Mouse (Mus musculus) hindbrain, embryonic 16.5 days (tissue): ENCODE measurements around the gene Zfp710. TPM values are rescaled to one million over a fixed set of nuclear protein-coding genes. Genes with fewer than 3 reads are reported as not detected.

Source experiments
- ATAC-seq: fragments of 200-750 bp; cut with Nextera tagmentation; 2 replicates; pipeline ENCODE4 v1.8.0; 2017; ENCODE audit warnings: moderate TSS enrichment, moderate library complexity
- H3K27ac ChIP-seq: fragments of 300-500 bp; sonication (generic); 2 replicates; pipeline ENCODE4 v1.5.1; 2014; ENCODE audit warnings: low read depth, mild to moderate bottlenecking, control low read depth, low read length, moderate library complexity
- H3K27me3 ChIP-seq: fragments of 300-500 bp; sonication (generic); replicated peaks from 2 replicates; pipeline ENCODE4 v1.6.1; 2014; ENCODE audit warnings: low read length; ENCODE audit not compliant: control insufficient read depth, insufficient read depth
- H3K36me3 ChIP-seq: fragments of 300-500 bp; sonication (generic); 2 replicates; pipeline ENCODE4 v1.6.1; 2014; ENCODE audit warnings: mild to moderate bottlenecking, low read length, moderate library complexity, mixed read lengths; ENCODE audit not compliant: control insufficient read depth, insufficient read depth
- H3K4me1 ChIP-seq: fragments of 300-500 bp; sonication (generic); 2 replicates; pipeline ENCODE4 v1.6.1; 2014; ENCODE audit warnings: low read depth, low read length; ENCODE audit not compliant: control insufficient read depth, insufficient read depth
- H3K4me2 ChIP-seq: fragments of 300-500 bp; sonication (generic); 2 replicates; pipeline ENCODE4 v1.6.1; 2014; ENCODE audit warnings: mild to moderate bottlenecking, low read length, control low read depth, moderate library complexity
- H3K4me3 ChIP-seq: fragments of 300-500 bp; sonication (generic); 2 replicates; pipeline ENCODE4 v1.5.1; 2014; ENCODE audit warnings: mild to moderate bottlenecking, low read length, control low read depth, moderate library complexity
- H3K9ac ChIP-seq: fragments of 300-500 bp; sonication (generic); 2 replicates; pipeline ENCODE4 v1.6.1; 2014; ENCODE audit warnings: low read depth, mild to moderate bottlenecking, control low read depth, low read length, moderate library complexity
- H3K9me3 ChIP-seq: fragments of 300-500 bp; sonication (generic); 2 replicates; pipeline ENCODE4 v1.6.1; 2014; ENCODE audit warnings: mild to moderate bottlenecking, low read length, moderate library complexity; ENCODE audit not compliant: control insufficient read depth
- whole genome bisulfite sequencing: fragments of 180-500 bp; shearing (Covaris S2); extraction: QIAGEN DNeasy Blood & Tissue Kit; methylation state at CpG from one replicate; pipeline ENCODE4 v1.1.7; 2014; 5-methylcytosine and 5-hydroxymethylcytosine counted together
- polyA plus RNA-seq: library from polyadenylated mRNA; unstranded; fragments of >200 nt; fragmentation: Nextera tagmentation; extraction: Ambion mirVana; gene quantifications from 2 replicates; pipeline ENCODE4 v1.2.1, GENCODE M21; 2015

Zfp710 gene
- polyA plus RNA-seq, 1 experiment from 2014 or later, result 13.6 TPM

DNA sequence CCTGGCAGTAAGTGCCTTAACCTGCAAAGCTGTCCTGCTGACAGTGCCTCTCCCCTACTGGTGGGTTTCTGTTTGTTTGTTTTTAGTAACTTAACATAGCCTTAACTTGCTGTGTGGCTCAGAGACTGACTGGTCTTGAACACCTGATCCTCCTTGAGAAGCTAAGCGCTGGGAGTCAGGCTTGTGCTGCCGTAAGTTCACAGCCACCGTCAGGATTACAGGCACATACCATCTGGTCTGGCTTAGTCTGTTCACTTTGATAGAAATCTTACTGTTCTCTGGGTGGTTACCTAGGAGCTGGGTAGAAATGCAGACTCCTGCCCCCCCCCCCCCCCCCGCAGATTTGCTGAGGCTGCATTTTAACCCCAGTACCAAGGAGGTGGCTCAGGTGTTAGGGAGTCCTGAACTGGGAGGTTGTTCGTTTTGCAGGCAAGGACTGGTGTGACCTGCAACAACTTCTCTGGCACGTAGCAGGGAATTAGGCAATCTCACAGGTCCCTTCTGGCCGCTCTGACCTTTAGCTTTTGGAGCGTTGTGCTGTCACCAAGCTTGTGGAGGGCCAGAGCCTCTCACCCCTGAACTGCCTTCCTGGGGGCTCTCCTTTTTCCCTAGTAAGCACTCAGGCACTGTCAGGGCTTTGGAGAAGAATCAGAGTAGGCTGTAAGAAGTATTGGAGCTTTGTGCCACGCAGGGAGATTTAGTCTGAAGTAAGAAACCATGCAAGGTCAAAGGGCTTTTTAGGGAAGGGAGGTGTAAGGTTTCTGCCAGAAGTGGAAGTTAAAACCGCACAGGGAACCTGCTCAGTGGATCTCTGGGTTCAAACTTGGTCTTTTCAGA, 7.8 kb downstream of the Zfp710 start:
- no peaks in the 10 kb centered on the region for H3K27me3 ChIP-seq
- H3K27ac ChIP-seq, result no peak overlapping the region
- H3K4me1 ChIP-seq, result peaks cover 16% of the 10 kb centered on the region
- H3K4me2 ChIP-seq, result no peak overlapping the region
- 52% methylated on average over 9 of the region's 10 CpGs for WGBS
- no peaks in the 10 kb centered on the region for H3K9me3 ChIP-seq
- H3K9ac ChIP-seq, result 0 out of 2 replicates have a peak overlapping the region, but pooled peaks have one; percentile 13
- no peaks in the 10 kb centered on the region for H3K36me3 ChIP-seq
- no peak for ATAC-seq
- H3K4me3 ChIP-seq, result no peak overlapping the region

- no peak overlapping the region for H3K4me2 ChIP-seq
- peaks cover 10% of the 10 kb centered on the region for H3K4me1 ChIP-seq
Measured at GRCm38 (mm10) chr7:80033064-80033717, 8.6 kb downstream of the Zfp710 start.

DNA sequence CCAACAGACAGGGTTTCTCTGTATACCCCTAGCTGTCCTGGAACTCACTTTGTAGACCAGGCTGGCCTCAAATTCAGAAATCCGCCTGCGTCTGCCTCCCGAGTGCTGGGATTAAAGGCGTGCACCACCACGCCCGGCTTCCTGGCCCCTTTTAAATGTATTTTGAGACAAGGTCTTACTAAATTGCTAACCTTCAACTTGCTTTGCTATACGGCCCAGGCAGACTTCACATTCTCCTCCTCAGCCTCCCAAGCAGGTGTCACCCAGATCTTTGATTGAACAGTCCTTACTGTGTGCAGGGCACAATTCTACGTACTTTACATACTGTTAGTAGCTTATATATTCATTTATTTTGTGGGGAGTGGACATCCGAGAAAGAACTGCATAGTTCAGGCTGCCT, 9.2 kb downstream of the Zfp710 start:
- ATAC-seq, result no peak
- no peaks in the 10 kb centered on the region for H3K36me3 ChIP-seq
- no peak overlapping the region for H3K9ac ChIP-seq
- H3K4me2 ChIP-seq, result no peak overlapping the region
- no peaks in the 10 kb centered on the region for H3K27me3 ChIP-seq
- no peak overlapping the region for H3K27ac ChIP-seq
- no peaks in the 10 kb centered on the region for H3K9me3 ChIP-seq
- no peak overlapping the region for H3K4me3 ChIP-seq
- WGBS, result 82% methylated on average over 9 of the region's 9 CpGs
- H3K4me1 ChIP-seq, result peaks cover 4% of the 10 kb centered on the region

More at GRCm38 (mm10) chr7:80033064-80033717, 8.6 kb downstream of the Zfp710 start:
- Histone ChIP-seq H3K36me3 (no peaks in the 10 kb centered on the region), H3K4me3 (no peak overlapping the region), H3K9me3 (no peaks in the 10 kb centered on the region), H3K27me3 (no peaks in the 10 kb centered on the region), H3K27ac (no peak overlapping the region), H3K9ac (no peak overlapping the region)
- no peak for ATAC-seq
- 89% methylated on average over 9 of the region's 9 CpGs for WGBS

DNA sequence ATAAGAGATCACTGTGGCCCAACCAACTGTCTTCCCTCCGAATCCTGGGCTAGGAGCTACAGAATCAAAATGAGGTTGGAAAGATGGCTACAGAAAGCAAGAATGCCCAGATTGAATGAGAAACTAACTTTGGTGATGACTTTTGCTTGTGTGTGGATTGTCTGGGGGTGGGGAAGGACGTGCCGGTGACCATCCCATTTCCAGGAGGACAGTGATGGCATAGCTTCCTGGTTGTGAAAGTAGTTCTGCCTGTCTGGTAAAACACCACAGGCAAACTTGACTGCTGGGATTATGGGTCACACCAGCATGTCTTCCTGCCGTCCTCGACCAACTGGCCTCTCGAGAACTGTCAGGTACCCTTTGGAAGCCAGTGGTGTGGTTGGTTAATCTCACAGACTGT, 10.5 kb downstream of the Zfp710 start:
- Histone ChIP-seq H3K4me1 (peaks cover 4% of the 10 kb centered on the region), H3K9ac (no peak overlapping the region), H3K9me3 (no peaks in the 10 kb centered on the region), H3K27me3 (no peaks in the 10 kb centered on the region), H3K27ac (no peak overlapping the region), H3K4me3 (no peak overlapping the region), H3K36me3 (no peaks in the 10 kb centered on the region), H3K4me2 (no peak overlapping the region)
- ATAC-seq, result no peak
- 73% methylated on average over 6 of the region's 6 CpGs for WGBS

GRCm38 (mm10) chr7:80035748-80036147, 11.1 kb downstream of the Zfp710 start:
- Histone ChIP-seq H3K4me3 (no peak overlapping the region), H3K27me3 (no peaks in the 10 kb centered on the region), H3K4me2 (no peak overlapping the region), H3K9ac (no peak overlapping the region), H3K36me3 (no peaks in the 10 kb centered on the region), H3K4me1 (peaks cover 4% of the 10 kb centered on the region), H3K9me3 (no peaks in the 10 kb centered on the region), H3K27ac (no peak overlapping the region)
- 75% methylated on average over 4 of the region's 4 CpGs for WGBS
- ATAC-seq, result no peak

DNA sequence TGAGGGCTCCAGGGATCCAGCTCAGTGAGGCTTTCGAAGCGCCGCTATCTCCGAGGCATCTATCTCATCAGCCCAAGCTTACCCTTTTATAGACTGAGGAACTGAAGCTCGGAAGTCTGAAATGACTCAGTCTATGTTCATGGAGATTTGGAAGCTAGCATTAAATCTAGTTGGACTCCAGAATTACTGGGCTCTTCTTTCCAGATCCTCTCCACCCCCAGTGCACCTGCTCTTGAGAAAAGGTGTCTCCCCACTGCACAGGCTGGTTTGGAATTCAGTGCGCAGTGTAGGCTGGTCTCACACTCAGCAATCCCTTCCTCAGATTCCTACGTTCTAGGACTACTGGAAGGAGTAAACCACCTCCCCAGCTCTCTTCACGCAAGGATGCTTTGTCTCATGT, 15.1 kb downstream of the Zfp710 start:
- Histone ChIP-seq H3K4me3 (no peak overlapping the region), H3K36me3 (no peaks in the 10 kb centered on the region), H3K9me3 (no peaks in the 10 kb centered on the region), H3K27ac (no peak overlapping the region), H3K4me2 (no peak overlapping the region), H3K9ac (no peak overlapping the region), H3K4me1 (peaks cover 7% of the 10 kb centered on the region; the same call in 1 of the 2 replicates), H3K27me3 (no peaks in the 10 kb centered on the region)
- WGBS, result 91% methylated on average over 8 of the region's 8 CpGs
- no peak for ATAC-seq

DNA sequence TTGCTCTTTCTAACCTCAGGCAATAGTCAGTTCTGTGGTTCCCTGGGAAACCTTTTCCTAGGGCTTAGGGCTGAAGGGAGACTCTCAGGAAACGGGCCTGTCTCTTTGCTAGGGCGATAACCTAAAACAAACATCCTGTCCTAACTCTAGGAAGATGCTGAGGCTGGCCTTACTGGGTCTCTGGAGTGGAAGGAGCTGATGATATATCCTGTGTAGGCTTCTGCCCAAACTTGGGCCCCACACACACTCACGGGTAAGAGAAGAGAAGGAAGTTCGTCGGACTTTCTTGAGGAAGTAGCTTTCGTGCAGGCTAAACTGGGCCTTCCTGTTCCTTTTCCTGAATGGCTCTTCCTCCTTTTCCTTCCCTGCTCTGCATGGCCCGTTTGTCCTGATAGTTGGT, 19.6 kb downstream of the Zfp710 start:
- H3K9me3 ChIP-seq, result no peaks in the 10 kb centered on the region
- ATAC-seq, result no peak
- 69% methylated on average over 7 of the region's 7 CpGs for WGBS
- no peak overlapping the region for H3K4me3 ChIP-seq
- peaks cover 5% of the 10 kb centered on the region; the same call in 1 of the 2 replicates for H3K4me1 ChIP-seq
- H3K27ac ChIP-seq, result no peak overlapping the region
- H3K27me3 ChIP-seq, result no peaks in the 10 kb centered on the region
- H3K4me2 ChIP-seq, result no peak overlapping the region
- no peaks in the 10 kb centered on the region for H3K36me3 ChIP-seq
- H3K9ac ChIP-seq, result no peak overlapping the region

GRCm38 (mm10) chr7:80047041-80047440, 22.4 kb downstream of the Zfp710 start:
- no peak for ATAC-seq
- H3K9me3 ChIP-seq, result no peaks in the 10 kb centered on the region
- H3K4me3 ChIP-seq, result no peak overlapping the region
- H3K4me2 ChIP-seq, result no peak overlapping the region
- peaks cover 7% of the 10 kb centered on the region for H3K4me1 ChIP-seq
- no peaks in the 10 kb centered on the region for H3K27me3 ChIP-seq
- no peak overlapping the region for H3K9ac ChIP-seq
- H3K27ac ChIP-seq, result no peak overlapping the region
- 86% methylated on average over 4 of the region's 4 CpGs for WGBS
- no peaks in the 10 kb centered on the region for H3K36me3 ChIP-seq

GRCm38 (mm10) chr7:80049746-80050145, 25.1 kb downstream of the Zfp710 start:
- no peaks in the 10 kb centered on the region for H3K9me3 ChIP-seq
- H3K27ac ChIP-seq, result no peak overlapping the region
- no peak for ATAC-seq
- H3K4me3 ChIP-seq, result no peak overlapping the region
- H3K9ac ChIP-seq, result no peak overlapping the region
- H3K4me1 ChIP-seq, result peaks cover 10% of the 10 kb centered on the region
- no peaks in the 10 kb centered on the region for H3K36me3 ChIP-seq
- WGBS, result 57% methylated on average over 2 of the region's 2 CpGs
- no peaks in the 10 kb centered on the region for H3K27me3 ChIP-seq
- H3K4me2 ChIP-seq, result no peak overlapping the region
